ENCODE assay signal across 19 mouse cellular contexts in the genomic region with DNA sequence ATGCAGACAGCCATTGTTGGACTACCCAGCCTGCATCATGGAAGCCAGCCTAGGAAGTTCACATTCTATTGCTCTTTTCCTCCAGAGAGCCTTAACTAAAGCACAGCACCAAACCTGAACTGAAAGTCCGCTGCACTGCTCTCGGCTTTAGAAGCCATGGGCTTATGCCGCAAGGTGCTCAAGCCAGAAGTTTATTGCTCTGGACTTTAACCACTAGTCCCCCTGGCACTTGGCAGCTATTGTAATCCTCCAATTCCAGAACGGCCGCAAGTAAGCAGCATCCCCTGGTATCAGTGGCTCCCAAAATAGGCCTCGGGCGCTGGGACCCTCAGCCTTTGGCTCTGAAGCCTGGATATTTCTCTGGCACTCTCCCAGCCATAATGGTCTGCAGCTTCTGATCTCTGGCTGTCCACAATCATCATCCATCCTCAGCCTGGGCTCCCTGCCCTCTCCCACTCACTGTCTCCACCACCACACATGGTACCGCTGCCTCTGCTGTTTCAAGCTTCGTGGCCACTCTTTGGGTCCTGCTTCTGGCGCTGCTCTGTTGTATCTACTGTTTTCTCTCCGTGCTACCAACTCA. TPM values are rescaled to one million over a fixed set of nuclear protein-coding genes. Genes with fewer than 3 reads are reported as not detected.
DNase-seq lines count a peak whose midpoint lies in the region; ATAC-seq lines count a peak whose summit lies in the region.
"Had no signal": no experiment of that assay in that cellular context is flagged by ENCODE, and none has a peak within 500 bp of the region (broad histone marks: within the 10 kb centered on the region; RNA-seq: fewer than 3 reads in every experiment).

No protein-coding gene starts in this region.

- H3K4me3 ChIP-seq in heart, embryonic 14.5 days (ENCODE audit: control insufficient read depth in 1 of 2, insufficient read depth in 1 of 2, low read depth in 1 of 2, low read length in 2 of 2) = no peak overlapping the region
- H3K4me3 ChIP-seq in heart, embryonic 11.5 days (ENCODE audit: low read depth, low read length) = no peak overlapping the region
- H3K4me3 ChIP-seq: embryonic facial prominence, embryonic 13.5 days; forebrain, embryonic 12.5 days; hindbrain, embryonic 12.5 days had no signal

- 50% methylated on average over 11 of the region's 11 CpGs for WGBS in heart, embryonic 14.5 days
- 70% methylated on average over 11 of the region's 11 CpGs for WGBS in heart, embryonic 11.5 days (ENCODE audit: insufficient replicate concordance)

- H3K4me1 ChIP-seq in heart, embryonic 14.5 days (ENCODE audit: control insufficient read depth in 2 of 2, insufficient read depth in 2 of 2, low read length in 2 of 2) = peaks cover 15 to 28% of the 10 kb centered on the region in 2 experiments
- H3K4me1 ChIP-seq in heart, embryonic 11.5 days (ENCODE audit: control insufficient read depth, insufficient read depth, low read length) = peaks cover 12% of the 10 kb centered on the region
- H3K4me1 ChIP-seq: embryonic facial prominence, embryonic 13.5 days; forebrain, embryonic 12.5 days; hindbrain, embryonic 12.5 days had no signal

- 0 out of 2 replicates have a peak overlapping the region, but pooled peaks have one; percentile 16 for H3K9ac ChIP-seq in heart, embryonic 14.5 days (ENCODE audit: low read length)
- H3K9ac ChIP-seq in heart, embryonic 11.5 days (ENCODE audit: low read depth, low read length) = no peak overlapping the region
- H3K9ac ChIP-seq: embryonic facial prominence, embryonic 13.5 days; forebrain, embryonic 12.5 days; hindbrain, embryonic 12.5 days had no signal

- no peak for DNase-seq in heart, postnatal 25 days (ENCODE audit: low spot score)
- peak; percentile 46 for DNase-seq in heart, postnatal 4 days
- DNase-seq in kidney, adult 9 months = peak; percentile 39
- DNase-seq in kidney, postnatal 4 days = no peak
- DNase-seq: adrenal gland, adult 2 months; adrenal gland, postnatal 25 days; cerebellum, adult 18-20 months; cerebellum, adult 9-11 months; cerebellum, postnatal 36 days; gastrocnemius, postnatal 10 days had no signal

- H3K27ac ChIP-seq in heart, embryonic 14.5 days (replicated peaks in 1 of 2; ENCODE audit: control insufficient read depth in 1 of 2, insufficient read depth in 1 of 2, low read depth in 2 of 2, low read length in 2 of 2) = peak overlapping the region; percentile 56 to 82
- H3K27ac ChIP-seq in heart, embryonic 11.5 days (ENCODE audit: low read depth, low read length) = no peak overlapping the region
- H3K27ac ChIP-seq: embryonic facial prominence, embryonic 13.5 days; forebrain, embryonic 12.5 days; hindbrain, embryonic 12.5 days had no signal

- H3K4me2 ChIP-seq in heart, embryonic 14.5 days (ENCODE audit: low read length) = peak overlapping the region; percentile 35
- no peak overlapping the region for H3K4me2 ChIP-seq in heart, embryonic 11.5 days
- H3K4me2 ChIP-seq: embryonic facial prominence, embryonic 13.5 days; forebrain, embryonic 12.5 days; hindbrain, embryonic 12.5 days had no signal

- no peaks in the 10 kb centered on the region for H3K36me3 ChIP-seq in heart, embryonic 14.5 days (ENCODE audit: control insufficient read depth, insufficient read depth, low read length)
- no peaks in the 10 kb centered on the region for H3K36me3 ChIP-seq in heart, embryonic 11.5 days (ENCODE audit: control insufficient read depth, insufficient read depth, low read length)
- H3K36me3 ChIP-seq: embryonic facial prominence, embryonic 13.5 days; forebrain, embryonic 12.5 days; hindbrain, embryonic 12.5 days had no signal

- no peaks in the 10 kb centered on the region for H3K27me3 ChIP-seq in heart, embryonic 14.5 days (ENCODE audit: control insufficient read depth, insufficient read depth, low read length)
- no peaks in the 10 kb centered on the region for H3K27me3 ChIP-seq in heart, embryonic 11.5 days (ENCODE audit: control insufficient read depth, insufficient read depth, low read length)
- H3K27me3 ChIP-seq: embryonic facial prominence, embryonic 13.5 days; forebrain, embryonic 12.5 days; hindbrain, embryonic 12.5 days had no signal

- intact Hi-C loops in heart, postnatal 25 days (cut with DNase I) = no loop called here

- no peaks in the 10 kb centered on the region for H3K9me3 ChIP-seq in heart, embryonic 14.5 days (ENCODE audit: control insufficient read depth, low read length)
- H3K9me3 ChIP-seq in heart, embryonic 11.5 days (replicated peaks; ENCODE audit: control insufficient read depth, low read length) = no peaks in the 10 kb centered on the region
- H3K9me3 ChIP-seq: embryonic facial prominence, embryonic 13.5 days; forebrain, embryonic 12.5 days; hindbrain, embryonic 12.5 days had no signal

- ATAC-seq in heart, embryonic 14.5 days (ENCODE audit: insufficient number of reproducible peaks, insufficient read depth, low FRiP score, low read depth) = peak; percentile 57; the same call in 1 of the 2 replicates
- ATAC-seq in heart, embryonic 11.5 days (replicated peaks; ENCODE audit: insufficient number of reproducible peaks, low FRiP score, low TSS enrichment) = no peak
- ATAC-seq: forebrain, embryonic 16.5 days; hindbrain, embryonic 16.5 days; inflammation-experienced regulatory T-cells, adult 6 months; intestine, postnatal 0 days had no signal

RNA-seq across cellular contexts. Expression of gene Fam20c, which starts 20.9 kb away (rescaled TPM):
- polyA plus RNA-seq in heart, embryonic 14.5 days (2014; fragmentation: Nextera tagmentation; extraction: Ambion mirVana) = 7.7 and 8.7 TPM in 2 replicates
- total RNA-seq in heart, postnatal 25 days (2021) = 10 to 100 TPM; 10.7 to 12.2 TPM
- 10 to 100 TPM; 16.3 to 17.0 TPM for total RNA-seq in heart, postnatal 4 days (2021)
- 3.0 and 3.7 TPM in 2 replicates for polyA plus RNA-seq in heart, embryonic 11.5 days (2014; fragmentation: Nextera tagmentation; extraction: Ambion mirVana)
- polyA plus RNA-seq: inflammation-experienced regulatory T-cells, adult 6 months had no signal

Comparison
In these comparisons a context has a peak if more than half of its experiments do, and no peak if none do; other contexts are left out.
1. DNase-seq: peak in heart, postnatal 4 days (single experiment) and kidney, adult 9 months (single experiment); none in heart, postnatal 25 days (single experiment) and kidney, postnatal 4 days (0 of 2).